Mouse (Mus musculus): ENCODE results near the gene Dnah3.

Dnah3 gene

GRCm38 (mm10) chr7:119941569-119941968 lies 153.5 kb downstream of the Dnah3 start:
- no peak for DNase-seq (ENCODE audit: low spot score in 2 of 2)

GRCm38 (mm10) chr7:119937036-119937435 lies 158.0 kb downstream of the Dnah3 start:
- no peak for DNase-seq (ENCODE audit: low spot score in 2 of 2)

- DNase-seq (ENCODE audit: low spot score in 2 of 2): no peak
Measured at GRCm38 (mm10) chr7:119936321-119936720, 158.8 kb downstream of the Dnah3 start.

- DNase-seq (ENCODE audit: low spot score in 2 of 2): no peak
Measured at GRCm38 (mm10) chr7:119928783-119929440, 166.2 kb downstream of the Dnah3 start.

GRCm38 (mm10) chr7:119921054-119921453 lies 174.0 kb downstream of the Dnah3 start:
- no peak for DNase-seq (ENCODE audit: low spot score in 2 of 2)

GRCm38 (mm10) chr7:119920457-119920856 lies 174.6 kb downstream of the Dnah3 start:
- DNase-seq (ENCODE audit: low spot score in 2 of 2): no peak

GRCm38 (mm10) chr7:119911727-119912126 lies 183.4 kb downstream of the Dnah3 start:
- no peak for DNase-seq (ENCODE audit: low spot score in 2 of 2)

- no peak for DNase-seq (ENCODE audit: low spot score in 2 of 2)
Measured at GRCm38 (mm10) chr7:119906523-119907215, 188.4 kb downstream of the Dnah3 start.

- DNase-seq (ENCODE audit: low spot score in 2 of 2): no peak
Measured at GRCm38 (mm10) chr7:119899386-119900057, 195.6 kb downstream of the Dnah3 start.

- no peak for DNase-seq (ENCODE audit: low spot score in 2 of 2)
Measured at GRCm38 (mm10) chr7:119898247-119898856, 196.7 kb downstream of the Dnah3 start.

GRCm38 (mm10) chr7:119897521-119898109 lies 197.5 kb downstream of the Dnah3 start:
- DNase-seq (ENCODE audit: low spot score in 2 of 2): no peak

GRCm38 (mm10) chr7:119895639-119896512 lies 199.2 kb downstream of the Dnah3 start, which contains the start of the genes Lyrm1 and Dcun1d3:
Lyrm1 (plus strand) TSS chr7:119895861.
Dcun1d3 (minus strand) TSS chr7:119896298.
- peak; percentile 94 to 98 for DNase-seq (ENCODE audit: low spot score in 2 of 2)

GRCm38 (mm10) chr7:119894818-119895544 lies 200.1 kb downstream of the Dnah3 start:
- DNase-seq (ENCODE audit: low spot score in 2 of 2): peak in 1 of 2 experiments; percentile 5

GRCm38 (mm10) chr7:119892742-119893141 lies 202.3 kb downstream of the Dnah3 start:
- no peak for DNase-seq (ENCODE audit: low spot score in 2 of 2)

GRCm38 (mm10) chr7:119892198-119892597 lies 202.9 kb downstream of the Dnah3 start:
- no peak for DNase-seq (ENCODE audit: low spot score in 2 of 2)

GRCm38 (mm10) chr7:119887887-119888286 lies 207.2 kb downstream of the Dnah3 start:
- no peak for DNase-seq (ENCODE audit: low spot score in 2 of 2)

- no peak for DNase-seq (ENCODE audit: low spot score in 2 of 2)
Measured at GRCm38 (mm10) chr7:119881229-119881628, 213.9 kb downstream of the Dnah3 start.

GRCm38 (mm10) chr7:119880345-119880744 lies 214.7 kb downstream of the Dnah3 start:
- DNase-seq (ENCODE audit: low spot score in 2 of 2): no peak

GRCm38 (mm10) chr7:119879171-119879570 lies 215.9 kb downstream of the Dnah3 start:
- no peak for DNase-seq (ENCODE audit: low spot score in 2 of 2)

Data from left cerebral cortex, adult 9 months (tissue).